ENCODE assay signal across 24 mouse cellular contexts in genomic region chr16:78222377-78222776, GRCm38 (mm10).
"Had no signal": no experiment of that assay in that cellular context is flagged by ENCODE, and none has a peak within 500 bp of the region (broad histone marks: within the 10 kb centered on the region; RNA-seq: fewer than 3 reads in every experiment).

No protein-coding gene starts in this region.

- H3K9me3 ChIP-seq: hindbrain, embryonic 10.5 days; hindbrain, embryonic 12.5 days; intestine, embryonic 15.5 days; limb, embryonic 13.5 days; limb, embryonic 15.5 days; liver, embryonic 12.5 days had no signal

- H3K27me3 ChIP-seq: hindbrain, embryonic 12.5 days; intestine, embryonic 15.5 days; limb, embryonic 13.5 days; limb, embryonic 15.5 days; liver, embryonic 12.5 days had no signal

- H3K4me3 ChIP-seq: gastrocnemius, adult 2 months; hindbrain, embryonic 10.5 days; hindbrain, embryonic 12.5 days; intestine, embryonic 15.5 days; layer of hippocampus, adult 2 months; limb, embryonic 13.5 days; limb, embryonic 15.5 days; liver, embryonic 12.5 days had no signal

- H3K4me2 ChIP-seq: heart, embryonic 11.5 days; hindbrain, embryonic 12.5 days; hindbrain, embryonic 14.5 days; intestine, embryonic 15.5 days; limb, embryonic 13.5 days; limb, embryonic 15.5 days; liver, embryonic 12.5 days had no signal

- H3K4me1 ChIP-seq: intestine, embryonic 15.5 days; liver, embryonic 12.5 days had no signal

- H3K27ac ChIP-seq: gastrocnemius, adult 2 months; hindbrain, embryonic 10.5 days; hindbrain, embryonic 12.5 days; hindbrain, embryonic 14.5 days; intestine, embryonic 15.5 days; layer of hippocampus, adult 2 months; limb, embryonic 13.5 days; limb, embryonic 15.5 days; liver, embryonic 12.5 days; liver, embryonic 14.5 days had no signal

- DNase-seq: gastrocnemius, adult 2 months; gastrocnemius, postnatal 10 days; gastrocnemius, postnatal 25 days; heart, adult 18-20 months; heart, postnatal 4 days; kidney, adult 18-20 months; kidney, adult 8-10 months; kidney, postnatal 10 days; kidney, postnatal 25 days; kidney, postnatal 4 days; layer of hippocampus, postnatal 36 days; left cerebral cortex, postnatal 4 days had no signal

- ATAC-seq: inflammation-experienced regulatory T-cells, adult 6 months; intestine, embryonic 15.5 days; intestine, postnatal 0 days; liver, embryonic 12.5 days had no signal

- H3K36me3 ChIP-seq: hindbrain, embryonic 10.5 days; hindbrain, embryonic 12.5 days; intestine, embryonic 15.5 days; limb, embryonic 13.5 days; limb, embryonic 15.5 days; liver, embryonic 12.5 days had no signal

- H3K9ac ChIP-seq: hindbrain, embryonic 12.5 days; hindbrain, embryonic 14.5 days; intestine, embryonic 15.5 days; limb, embryonic 13.5 days; limb, embryonic 15.5 days; liver, embryonic 12.5 days; liver, embryonic 14.5 days had no signal
